Mouse (Mus musculus) stomach, embryonic 15.5 days (tissue): ENCODE data around the gene Pde1c. TPM values are rescaled to one million over a fixed set of nuclear protein-coding genes. Genes with fewer than 3 reads are reported as not detected.

Source experiments
- ATAC-seq: fragments of 200-750 bp; cut with Nextera tagmentation; 2 replicates; pipeline ENCODE4 v1.8.0; 2017; ENCODE audit warnings: low read depth, moderate number of reproducible peaks, moderate TSS enrichment; ENCODE audit not compliant: insufficient read depth, low FRiP score
- H3K27ac ChIP-seq: fragments of 300-500 bp; sonication (generic); 2 replicates; pipeline ENCODE4 v1.5.1; 2015; ENCODE audit warnings: mild to moderate bottlenecking, inconsistent platforms
- H3K27me3 ChIP-seq: fragments of 300-500 bp; sonication (generic); replicated peaks from 2 replicates; pipeline ENCODE4 v1.6.1; 2015; ENCODE audit warnings: inconsistent platforms
- H3K36me3 ChIP-seq: fragments of 300-500 bp; sonication (generic); 2 replicates; pipeline ENCODE4 v1.6.1; 2015; ENCODE audit warnings: inconsistent platforms
- H3K4me1 ChIP-seq: fragments of 300-500 bp; sonication (generic); 2 replicates; pipeline ENCODE4 v1.6.1; 2015; ENCODE audit warnings: inconsistent platforms
- H3K4me2 ChIP-seq: fragments of 300-500 bp; sonication (generic); 2 replicates; pipeline ENCODE4 v1.6.1; 2015; ENCODE audit warnings: mild to moderate bottlenecking, inconsistent platforms
- H3K4me3 ChIP-seq: fragments of 300-500 bp; sonication (generic); replicated peaks from 2 replicates; pipeline ENCODE4 v1.5.1; 2015; ENCODE audit warnings: inconsistent platforms
- H3K9ac ChIP-seq: fragments of 300-500 bp; sonication (generic); 2 replicates; pipeline ENCODE4 v1.6.1; 2015; ENCODE audit warnings: inconsistent platforms
- H3K9me3 ChIP-seq: fragments of 300-500 bp; sonication (generic); 2 replicates; pipeline ENCODE4 v1.6.1; 2016; ENCODE audit warnings: inconsistent platforms
- WGBS: fragments of 180-500 bp; shearing (Covaris S2); methylation state at CpG from one replicate; pipeline ENCODE4 v1.1.7; 2015; 5-methylcytosine and 5-hydroxymethylcytosine counted together
- polyA plus RNA-seq: library from polyadenylated mRNA; unstranded; fragments of >200 nt; fragmentation: Nextera tagmentation; extraction: Ambion mirVana; gene quantifications from 2 replicates; pipeline ENCODE4 v1.2.1, GENCODE M21; 2015

Pde1c gene
- polyA plus RNA-seq, 1 experiment from 2014 or later, result 2.7 TPM

GRCm38 (mm10) chr6:56172172-56172571, 396.7 kb downstream of the Pde1c start:
- H3K4me3 ChIP-seq, result no peak overlapping the region
- no peaks in the 10 kb centered on the region for H3K9me3 ChIP-seq
- no peaks in the 10 kb centered on the region for H3K4me1 ChIP-seq
- H3K27me3 ChIP-seq, result no peaks in the 10 kb centered on the region
- H3K4me2 ChIP-seq, result no peak overlapping the region
- H3K9ac ChIP-seq, result no peak overlapping the region
- ATAC-seq, result no peak
- no peaks in the 10 kb centered on the region for H3K36me3 ChIP-seq
- 79% methylated on average over 2 of the region's 2 CpGs for WGBS
- H3K27ac ChIP-seq, result no peak overlapping the region

- Histone ChIP-seq H3K36me3 (no peaks in the 10 kb centered on the region), H3K4me1 (no peaks in the 10 kb centered on the region), H3K9me3 (no peaks in the 10 kb centered on the region), H3K27ac (no peak overlapping the region), H3K27me3 (no peaks in the 10 kb centered on the region), H3K4me2 (no peak overlapping the region), H3K4me3 (no peak overlapping the region), H3K9ac (no peak overlapping the region)
- WGBS, result 54% methylated on average over 2 of the region's 2 CpGs
- no peak for ATAC-seq
Measured at GRCm38 (mm10) chr6:56168736-56169135, 400.2 kb downstream of the Pde1c start.

- no peaks in the 10 kb centered on the region for H3K27me3 ChIP-seq
- no peak overlapping the region for H3K4me2 ChIP-seq
- no peak for ATAC-seq
- H3K4me1 ChIP-seq, result no peaks in the 10 kb centered on the region
- no peak overlapping the region for H3K4me3 ChIP-seq
- no peaks in the 10 kb centered on the region for H3K36me3 ChIP-seq
- H3K9me3 ChIP-seq, result no peaks in the 10 kb centered on the region
- 78% methylated on average over 1 of the region's 1 CpGs for WGBS
- no peak overlapping the region for H3K9ac ChIP-seq
- no peak overlapping the region for H3K27ac ChIP-seq
Measured at GRCm38 (mm10) chr6:56158217-56158616, 410.7 kb downstream of the Pde1c start.

- Histone ChIP-seq H3K4me3 (no peak overlapping the region), H3K9me3 (no peaks in the 10 kb centered on the region), H3K9ac (no peak overlapping the region), H3K27me3 (no peaks in the 10 kb centered on the region), H3K4me1 (no peaks in the 10 kb centered on the region), H3K27ac (no peak overlapping the region), H3K36me3 (no peaks in the 10 kb centered on the region), H3K4me2 (no peak overlapping the region)
- ATAC-seq, result no peak
- 84% methylated on average over 3 of the region's 3 CpGs for WGBS
Measured at GRCm38 (mm10) chr6:56156836-56157235, 412.1 kb downstream of the Pde1c start.

GRCm38 (mm10) chr6:56130493-56131159, 438.3 kb downstream of the Pde1c start:
- WGBS, result 57% methylated on average over 3 of the region's 3 CpGs
- ATAC-seq, result no peak
- Histone ChIP-seq H3K4me1 (no peaks in the 10 kb centered on the region), H3K9ac (no peak overlapping the region), H3K27me3 (no peaks in the 10 kb centered on the region), H3K27ac (no peak overlapping the region), H3K4me2 (no peak overlapping the region), H3K4me3 (no peak overlapping the region), H3K9me3 (no peaks in the 10 kb centered on the region), H3K36me3 (no peaks in the 10 kb centered on the region)

- Histone ChIP-seq H3K9me3 (no peaks in the 10 kb centered on the region), H3K27ac (no peak overlapping the region), H3K4me2 (no peak overlapping the region), H3K9ac (no peak overlapping the region), H3K27me3 (no peaks in the 10 kb centered on the region), H3K4me1 (no peaks in the 10 kb centered on the region), H3K36me3 (no peaks in the 10 kb centered on the region), H3K4me3 (no peak overlapping the region)
- 45% methylated on average over 2 of the region's 2 CpGs for WGBS
- peak; percentile 82 for ATAC-seq
Measured at GRCm38 (mm10) chr6:56099520-56100101, 469.3 kb downstream of the Pde1c start.

GRCm38 (mm10) chr6:56098427-56098826, 470.5 kb downstream of the Pde1c start:
- WGBS, result 34% methylated on average over 5 of the region's 5 CpGs
- H3K4me1 ChIP-seq, result no peaks in the 10 kb centered on the region
- H3K27ac ChIP-seq, result no peak overlapping the region
- H3K9ac ChIP-seq, result no peak overlapping the region
- H3K36me3 ChIP-seq, result no peaks in the 10 kb centered on the region
- H3K27me3 ChIP-seq, result no peaks in the 10 kb centered on the region
- no peaks in the 10 kb centered on the region for H3K9me3 ChIP-seq
- no peak for ATAC-seq
- no peak overlapping the region for H3K4me2 ChIP-seq
- H3K4me3 ChIP-seq, result no peak overlapping the region

GRCm38 (mm10) chr6:56076378-56076805, 492.5 kb downstream of the Pde1c start:
- no peak overlapping the region for H3K4me3 ChIP-seq
- no peak for ATAC-seq
- 46% methylated on average over 4 of the region's 4 CpGs for WGBS
- H3K27ac ChIP-seq, result no peak overlapping the region
- no peaks in the 10 kb centered on the region for H3K27me3 ChIP-seq
- no peaks in the 10 kb centered on the region for H3K9me3 ChIP-seq
- no peak overlapping the region for H3K4me2 ChIP-seq
- H3K4me1 ChIP-seq, result no peaks in the 10 kb centered on the region
- H3K36me3 ChIP-seq, result no peaks in the 10 kb centered on the region
- H3K9ac ChIP-seq, result no peak overlapping the region

- Histone ChIP-seq H3K9ac (no peak overlapping the region), H3K4me1 (no peaks in the 10 kb centered on the region), H3K4me3 (no peak overlapping the region), H3K36me3 (no peaks in the 10 kb centered on the region), H3K27me3 (no peaks in the 10 kb centered on the region), H3K4me2 (no peak overlapping the region), H3K27ac (no peak overlapping the region), H3K9me3 (no peaks in the 10 kb centered on the region)
- no peak for ATAC-seq
Measured at GRCm38 (mm10) chr6:56068516-56068915, 500.4 kb downstream of the Pde1c start.

- Histone ChIP-seq H3K9me3 (no peaks in the 10 kb centered on the region), H3K27ac (no peak overlapping the region), H3K36me3 (no peaks in the 10 kb centered on the region), H3K9ac (no peak overlapping the region), H3K4me1 (no peaks in the 10 kb centered on the region), H3K4me3 (no peak overlapping the region), H3K27me3 (no peaks in the 10 kb centered on the region), H3K4me2 (no peak overlapping the region)
- WGBS, result 36% methylated on average over 5 of the region's 5 CpGs
- peak; percentile 63; the same call in 1 of the 2 replicates for ATAC-seq
Measured at GRCm38 (mm10) chr6:56066632-56067282, 502.1 kb downstream of the Pde1c start.

GRCm38 (mm10) chr6:56063736-56064135, 505.2 kb downstream of the Pde1c start:
- Histone ChIP-seq H3K9ac (no peak overlapping the region), H3K4me3 (no peak overlapping the region), H3K4me2 (no peak overlapping the region), H3K27me3 (no peaks in the 10 kb centered on the region), H3K9me3 (no peaks in the 10 kb centered on the region), H3K4me1 (no peaks in the 10 kb centered on the region), H3K36me3 (no peaks in the 10 kb centered on the region), H3K27ac (no peak overlapping the region)
- ATAC-seq, result no peak

- Histone ChIP-seq H3K27ac (no peak overlapping the region), H3K4me1 (no peaks in the 10 kb centered on the region), H3K9ac (no peak overlapping the region), H3K27me3 (no peaks in the 10 kb centered on the region), H3K36me3 (no peaks in the 10 kb centered on the region), H3K4me3 (no peak overlapping the region), H3K4me2 (no peak overlapping the region), H3K9me3 (no peaks in the 10 kb centered on the region)
- ATAC-seq, result no peak
- 32% methylated on average over 4 of the region's 4 CpGs for WGBS
Measured at GRCm38 (mm10) chr6:56049104-56049503, 519.8 kb downstream of the Pde1c start.
